Mouse (Mus musculus) midbrain, embryonic 15.5 days (tissue): ENCODE measurements around the gene Atp5g2. TPM values are rescaled to one million over a fixed set of nuclear protein-coding genes. Genes with fewer than 3 reads are reported as not detected.

Experiments used
- ATAC-seq: fragments of 200-750 bp; cut with Nextera tagmentation; replicated peaks from 2 replicates; pipeline ENCODE4 v1.8.0; 2017; ENCODE audit warnings: moderate TSS enrichment
- H3K27ac ChIP-seq: fragments of 300-500 bp; sonication (generic); 2 replicates; pipeline ENCODE4 v1.5.1; 2015; ENCODE audit warnings: mild to moderate bottlenecking, inconsistent platforms
- H3K27me3 ChIP-seq: fragments of 300-500 bp; sonication (generic); replicated peaks from 2 replicates; pipeline ENCODE4 v1.6.1; 2015; ENCODE audit warnings: inconsistent platforms
- H3K36me3 ChIP-seq: fragments of 300-500 bp; sonication (generic); replicated peaks from 2 replicates; pipeline ENCODE4 v1.6.1; 2015; ENCODE audit warnings: inconsistent platforms
- H3K4me1 ChIP-seq: fragments of 300-500 bp; sonication (generic); 2 replicates; pipeline ENCODE4 v1.6.1; 2015; ENCODE audit warnings: inconsistent platforms
- H3K4me2 ChIP-seq: fragments of 300-500 bp; sonication (generic); 2 replicates; pipeline ENCODE4 v1.6.1; 2015; ENCODE audit warnings: inconsistent platforms, mild to moderate bottlenecking, moderate library complexity
- H3K4me3 ChIP-seq: fragments of 300-500 bp; sonication (generic); 2 replicates; pipeline ENCODE4 v1.5.1; 2015; ENCODE audit warnings: mild to moderate bottlenecking, inconsistent platforms
- H3K9ac ChIP-seq: fragments of 300-500 bp; sonication (generic); 2 replicates; pipeline ENCODE4 v1.6.1; 2015; ENCODE audit warnings: mild to moderate bottlenecking, inconsistent platforms
- H3K9me3 ChIP-seq: fragments of 300-500 bp; sonication (generic); 2 replicates; pipeline ENCODE4 v1.6.1; 2016; ENCODE audit warnings: inconsistent platforms
- WGBS: fragments of 180-500 bp; shearing (Covaris S2); methylation state at CpG from one replicate; pipeline ENCODE4 v1.1.7; 2015; ENCODE audit warnings: mixed read lengths; 5-methylcytosine and 5-hydroxymethylcytosine counted together
- polyA plus RNA-seq: library from polyadenylated mRNA; unstranded; fragments of >200 nt; fragmentation: Nextera tagmentation; extraction: Ambion mirVana; gene quantifications from 2 replicates; pipeline ENCODE4 v1.2.1, GENCODE M21; 2015

Atp5g2 gene
- polyA plus RNA-seq, result 39.5 and 43.4 TPM in 2 replicates

GRCm38 (mm10) chr15:102672215-102673071, at the start of gene Atp5g2:
Gene Atp5g2, minus strand, starts transcription at chr15:102672352.
- peak within 1 kb of the TSS; percentile 76 for H3K4me2 ChIP-seq
- peak within 1 kb of the TSS; percentile 82 for H3K4me3 ChIP-seq
- 2% methylated on average over 37 of the region's 37 CpGs for WGBS
- H3K4me1 ChIP-seq, result peaks cover 41% of the 10 kb centered on the region
- ATAC-seq, result no peak
- H3K9ac ChIP-seq, result peak within 1 kb of the TSS; percentile 70
- H3K9me3 ChIP-seq, result no peaks in the 10 kb centered on the region
- no peaks in the 10 kb centered on the region for H3K36me3 ChIP-seq
- peak within 1 kb of the TSS; percentile 97 for H3K27ac ChIP-seq
- no peaks in the 10 kb centered on the region for H3K27me3 ChIP-seq

GRCm38 (mm10) chr15:102721016-102721898, 49.1 kb upstream of the Atp5g2 start:
- peak overlapping the region; percentile 41; the same call in 1 of the 2 replicates for H3K27ac ChIP-seq
- peaks cover 19% of the 10 kb centered on the region for H3K4me1 ChIP-seq
- H3K4me3 ChIP-seq, result peak overlapping the region; percentile 54
- 19% methylated on average over 14 of the region's 14 CpGs for WGBS
- no peaks in the 10 kb centered on the region for H3K9me3 ChIP-seq
- ATAC-seq, result peak; percentile 2; the same call in 1 of the 2 replicates
- H3K27me3 ChIP-seq, result no peaks in the 10 kb centered on the region
- peak overlapping the region; percentile 57 for H3K9ac ChIP-seq
- H3K4me2 ChIP-seq, result peak overlapping the region; percentile 76
- peaks cover 3% of the 10 kb centered on the region; the same call in 1 of the 2 replicates for H3K36me3 ChIP-seq

GRCm38 (mm10) chr15:102716132-102716531, 44.0 kb upstream of the Atp5g2 start:
- Histone ChIP-seq H3K27ac (no peak overlapping the region), H3K9me3 (no peaks in the 10 kb centered on the region), H3K9ac (no peak overlapping the region), H3K4me1 (peaks cover 9% of the 10 kb centered on the region), H3K4me3 (no peak overlapping the region), H3K4me2 (no peak overlapping the region), H3K27me3 (no peaks in the 10 kb centered on the region), H3K36me3 (peaks cover 36% of the 10 kb centered on the region)
- no peak for ATAC-seq
- WGBS, result 75% methylated on average over 12 of the region's 12 CpGs

GRCm38 (mm10) chr15:102707736-102708269, 35.7 kb upstream of the Atp5g2 start:
- no peak overlapping the region for H3K27ac ChIP-seq
- peaks cover 16% of the 10 kb centered on the region for H3K4me1 ChIP-seq
- 68% methylated on average over 6 of the region's 6 CpGs for WGBS
- no peak overlapping the region for H3K9ac ChIP-seq
- H3K36me3 ChIP-seq, result peaks cover 46% of the 10 kb centered on the region
- ATAC-seq, result no peak
- no peaks in the 10 kb centered on the region for H3K27me3 ChIP-seq
- H3K4me2 ChIP-seq, result no peak overlapping the region
- H3K4me3 ChIP-seq, result no peak overlapping the region
- H3K9me3 ChIP-seq, result no peaks in the 10 kb centered on the region

- peak; percentile 53; the same call in 1 of the 2 replicates for ATAC-seq
- no peak overlapping the region for H3K9ac ChIP-seq
- no peak overlapping the region for H3K4me2 ChIP-seq
- peaks cover 16% of the 10 kb centered on the region for H3K4me1 ChIP-seq
- no peaks in the 10 kb centered on the region for H3K27me3 ChIP-seq
- H3K4me3 ChIP-seq, result no peak overlapping the region
- H3K9me3 ChIP-seq, result no peaks in the 10 kb centered on the region
- peak overlapping the region; percentile 54 for H3K27ac ChIP-seq
- WGBS, result 59% methylated on average over 7 of the region's 7 CpGs
- peaks cover 35% of the 10 kb centered on the region for H3K36me3 ChIP-seq
Observed at GRCm38 (mm10) chr15:102705923-102706503, 33.9 kb upstream of the Atp5g2 start.

- ATAC-seq, result peak; percentile 53
- Histone ChIP-seq H3K9ac (no peak overlapping the region), H3K27ac (peak overlapping the region; percentile 54), H3K4me3 (no peak overlapping the region), H3K4me1 (peaks cover 16% of the 10 kb centered on the region), H3K4me2 (no peak overlapping the region), H3K36me3 (peaks cover 28% of the 10 kb centered on the region), H3K9me3 (no peaks in the 10 kb centered on the region), H3K27me3 (no peaks in the 10 kb centered on the region)
- WGBS, result 45% methylated on average over 9 of the region's 9 CpGs
Observed at GRCm38 (mm10) chr15:102705226-102705894, 33.2 kb upstream of the Atp5g2 start.

- ATAC-seq, result no peak
- H3K4me1 ChIP-seq, result peaks cover 16% of the 10 kb centered on the region
- peak overlapping the region; percentile 54 for H3K27ac ChIP-seq
- no peak overlapping the region for H3K9ac ChIP-seq
- no peaks in the 10 kb centered on the region for H3K9me3 ChIP-seq
- peaks cover 25% of the 10 kb centered on the region for H3K36me3 ChIP-seq
- no peak overlapping the region for H3K4me2 ChIP-seq
- H3K4me3 ChIP-seq, result no peak overlapping the region
- WGBS, result 75% methylated on average over 5 of the region's 5 CpGs
- H3K27me3 ChIP-seq, result no peaks in the 10 kb centered on the region
Observed at GRCm38 (mm10) chr15:102704806-102705205, 32.7 kb upstream of the Atp5g2 start.

GRCm38 (mm10) chr15:102702972-102703371, 30.8 kb upstream of the Atp5g2 start:
- H3K4me1 ChIP-seq, result peaks cover 16% of the 10 kb centered on the region
- no peak overlapping the region for H3K27ac ChIP-seq
- H3K4me3 ChIP-seq, result no peak overlapping the region
- ATAC-seq, result no peak
- H3K36me3 ChIP-seq, result peaks cover 6% of the 10 kb centered on the region; the same call in 1 of the 2 replicates
- 90% methylated on average over 3 of the region's 3 CpGs for WGBS
- no peaks in the 10 kb centered on the region for H3K9me3 ChIP-seq
- no peak overlapping the region for H3K4me2 ChIP-seq
- no peak overlapping the region for H3K9ac ChIP-seq
- H3K27me3 ChIP-seq, result peaks cover 2% of the 10 kb centered on the region

GRCm38 (mm10) chr15:102698193-102698592, 26.0 kb upstream of the Atp5g2 start:
- under 1% methylated on average over 11 of the region's 11 CpGs for WGBS
- Histone ChIP-seq H3K4me3 (no peak overlapping the region), H3K9me3 (no peaks in the 10 kb centered on the region), H3K36me3 (no peaks in the 10 kb centered on the region), H3K4me2 (no peak overlapping the region), H3K27me3 (peaks cover 37% of the 10 kb centered on the region), H3K9ac (no peak overlapping the region), H3K27ac (no peak overlapping the region), H3K4me1 (peaks cover 13% of the 10 kb centered on the region)
- ATAC-seq, result no peak

- Histone ChIP-seq H3K9ac (no peak overlapping the region), H3K4me2 (no peak overlapping the region), H3K4me3 (no peak overlapping the region), H3K36me3 (no peaks in the 10 kb centered on the region), H3K4me1 (peaks cover 18% of the 10 kb centered on the region), H3K27me3 (peaks cover 37% of the 10 kb centered on the region), H3K9me3 (no peaks in the 10 kb centered on the region), H3K27ac (no peak overlapping the region)
- WGBS, result 38% methylated on average over 3 of the region's 3 CpGs
- ATAC-seq, result no peak
Observed at GRCm38 (mm10) chr15:102696899-102697298, 24.7 kb upstream of the Atp5g2 start.

GRCm38 (mm10) chr15:102693600-102693999, 21.4 kb upstream of the Atp5g2 start:
- ATAC-seq, result peak; percentile 77
- Histone ChIP-seq H3K27ac (peak overlapping the region; percentile 86), H3K4me3 (peak overlapping the region; percentile 50), H3K9ac (peak overlapping the region; percentile 59; the same call in 1 of the 2 replicates), H3K9me3 (no peaks in the 10 kb centered on the region), H3K36me3 (no peaks in the 10 kb centered on the region), H3K4me2 (peak overlapping the region; percentile 85), H3K4me1 (peaks cover 24% of the 10 kb centered on the region), H3K27me3 (peaks cover 37% of the 10 kb centered on the region)
- under 1% methylated on average over 11 of the region's 11 CpGs for WGBS
